Mouse (Mus musculus): ENCODE data around the gene Gpr18.
A peak's percentile ranks its signal among the peaks of the same experiment; 100 is the strongest.

Gene Gpr18

DNA sequence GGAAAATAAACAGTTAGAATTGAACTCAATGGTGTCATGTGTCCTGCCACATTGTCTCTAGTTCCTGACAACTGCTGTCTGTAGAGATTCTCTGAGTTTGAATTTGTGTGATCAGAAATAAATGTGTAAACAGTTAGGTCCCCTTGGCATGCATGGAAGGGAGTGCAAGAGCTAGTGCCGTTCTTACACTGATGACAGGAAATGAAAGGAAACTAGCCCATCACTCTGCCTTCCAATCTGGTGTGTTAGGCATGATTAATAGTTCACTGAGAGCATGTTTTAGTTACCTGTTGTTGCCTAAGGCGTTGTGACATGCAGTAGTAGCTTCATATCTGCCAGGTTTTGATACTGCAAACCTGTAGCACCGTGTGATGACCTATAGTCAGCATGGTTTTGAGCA, 32.4 kb upstream of the Gpr18 start:
- no peak for DNase-seq

DNA sequence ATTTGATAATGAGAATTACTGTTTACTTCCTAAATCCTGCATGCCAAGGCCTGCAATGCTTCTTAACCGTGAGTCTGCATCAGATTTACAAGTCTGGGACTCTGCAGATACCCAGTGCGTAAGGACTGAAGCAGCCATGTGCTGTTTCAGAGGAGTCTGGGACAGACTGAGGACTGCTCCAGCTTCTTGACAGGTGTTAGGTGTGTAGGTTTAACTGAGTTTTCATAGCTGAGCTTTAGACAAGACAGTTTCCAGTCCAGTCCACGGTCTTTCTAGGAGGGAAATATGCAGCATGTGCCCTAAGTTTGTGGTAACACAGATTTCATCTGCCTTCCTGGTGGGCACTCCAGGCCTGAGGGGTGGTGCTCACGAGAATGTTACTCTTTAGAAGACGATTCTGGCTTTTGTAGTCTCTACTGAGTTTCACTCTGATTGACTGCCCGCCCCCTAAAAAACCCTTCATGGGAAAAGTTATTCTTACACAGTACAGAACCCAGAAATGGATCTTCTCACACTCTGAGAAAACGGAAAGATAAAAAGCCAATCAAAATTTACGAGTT, 31.7 kb upstream of the Gpr18 start:
- DNase-seq = no peak

DNA sequence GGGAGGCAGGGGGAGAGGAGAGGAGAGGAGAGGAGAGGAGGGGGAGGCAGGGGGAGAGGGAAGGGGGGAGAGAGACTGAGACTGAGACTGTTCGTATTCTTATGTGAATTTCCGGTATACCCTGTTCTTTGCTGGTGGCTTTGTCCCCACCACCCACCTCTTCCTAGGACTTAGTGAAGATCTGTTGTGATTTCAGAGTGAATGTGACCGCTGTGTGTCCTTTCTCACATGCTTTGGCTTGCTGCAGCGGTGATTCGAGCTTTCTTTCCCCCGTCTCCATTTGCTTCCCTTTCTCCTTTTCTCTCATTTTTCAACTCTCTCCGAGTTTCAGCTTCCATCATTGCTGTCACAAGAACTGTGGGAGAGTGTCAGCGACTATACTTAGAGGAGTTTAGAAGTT, 31.1 kb upstream of the Gpr18 start:
- no peak for DNase-seq

DNA sequence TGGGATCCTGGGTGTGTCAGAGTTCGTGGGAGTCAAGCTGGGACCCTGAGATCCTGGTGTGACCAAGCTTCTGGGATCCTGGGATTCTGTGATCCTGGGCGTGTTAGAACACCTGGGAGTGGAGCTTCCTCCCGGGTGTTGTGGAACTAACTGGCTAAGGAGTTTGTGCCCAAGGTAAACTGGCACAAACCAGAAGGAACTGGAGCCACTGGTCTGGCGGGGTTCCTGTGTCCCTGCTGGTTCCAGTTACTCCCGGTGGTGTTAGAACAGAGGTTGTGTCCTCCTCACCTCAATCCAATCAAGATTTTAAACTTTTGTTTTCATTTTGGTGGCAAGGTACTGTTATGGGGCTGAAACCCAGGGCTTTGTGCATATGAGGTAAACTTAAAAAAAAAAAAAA, 30.6 kb upstream of the Gpr18 start:
- no peak for DNase-seq

DNA sequence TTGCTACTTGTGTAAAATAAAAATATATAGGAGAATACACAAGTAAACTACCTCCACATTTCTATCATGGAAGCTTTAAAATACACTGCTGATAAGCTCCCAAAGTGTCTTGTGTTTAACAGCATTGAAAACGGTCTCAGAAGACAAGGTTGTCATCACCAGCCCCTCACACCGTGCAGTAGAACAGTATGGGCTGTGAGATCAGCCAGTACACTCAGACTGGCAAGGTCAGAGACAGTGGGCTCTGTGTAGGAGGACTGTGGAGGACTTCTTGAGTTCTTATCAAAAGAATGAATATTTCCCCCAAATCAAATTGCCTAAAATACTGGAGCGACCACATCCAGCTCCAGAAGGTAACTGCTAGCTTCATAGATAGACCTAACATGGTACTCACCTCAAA, 24.0 kb upstream of the Gpr18 start:
- no peak for DNase-seq

DNA sequence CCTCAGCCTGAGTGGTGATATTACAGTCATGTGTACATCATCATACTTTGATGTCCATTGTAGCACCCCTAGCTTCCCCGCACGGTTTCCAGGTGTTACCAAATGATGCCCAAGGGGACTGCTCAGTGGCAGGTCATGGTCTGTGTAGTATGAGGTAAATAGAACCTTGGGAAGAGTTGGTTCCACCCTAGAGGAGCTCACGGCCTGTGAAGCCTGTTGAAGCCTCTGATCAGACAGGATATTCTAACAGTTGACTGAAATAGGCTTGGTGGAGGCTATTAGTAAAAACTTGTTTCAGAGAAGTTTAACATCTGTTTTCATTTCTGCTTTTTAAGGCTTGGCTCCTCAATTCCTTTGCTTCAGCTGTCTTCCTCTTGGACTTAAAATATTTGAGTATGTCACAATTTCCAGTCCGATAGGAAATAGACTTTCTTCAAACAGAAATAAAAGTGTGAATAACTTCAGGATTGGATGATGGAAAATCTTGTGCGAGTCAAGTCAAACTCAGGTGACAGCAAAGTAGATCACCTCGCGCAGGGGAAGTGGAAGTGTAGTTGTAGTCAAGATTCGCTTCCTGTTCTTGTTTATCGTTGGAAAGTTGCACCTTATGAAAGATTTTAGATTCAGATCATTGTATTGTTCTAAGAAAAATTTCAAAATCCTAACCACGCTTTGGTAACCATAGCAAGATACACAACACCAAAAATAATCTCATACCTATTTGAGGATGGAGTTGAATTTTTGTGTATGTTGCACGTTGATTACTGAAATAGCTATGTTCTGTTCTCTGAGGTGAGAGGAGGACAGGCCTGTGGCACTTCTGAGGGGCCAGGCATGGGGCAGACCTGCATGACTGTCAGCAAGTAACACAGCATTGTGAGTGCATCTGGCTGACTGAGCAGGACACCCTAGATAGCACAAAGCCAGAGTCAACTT, 22.9 kb upstream of the Gpr18 start:
- DNase-seq = peak; percentile 37

DNA sequence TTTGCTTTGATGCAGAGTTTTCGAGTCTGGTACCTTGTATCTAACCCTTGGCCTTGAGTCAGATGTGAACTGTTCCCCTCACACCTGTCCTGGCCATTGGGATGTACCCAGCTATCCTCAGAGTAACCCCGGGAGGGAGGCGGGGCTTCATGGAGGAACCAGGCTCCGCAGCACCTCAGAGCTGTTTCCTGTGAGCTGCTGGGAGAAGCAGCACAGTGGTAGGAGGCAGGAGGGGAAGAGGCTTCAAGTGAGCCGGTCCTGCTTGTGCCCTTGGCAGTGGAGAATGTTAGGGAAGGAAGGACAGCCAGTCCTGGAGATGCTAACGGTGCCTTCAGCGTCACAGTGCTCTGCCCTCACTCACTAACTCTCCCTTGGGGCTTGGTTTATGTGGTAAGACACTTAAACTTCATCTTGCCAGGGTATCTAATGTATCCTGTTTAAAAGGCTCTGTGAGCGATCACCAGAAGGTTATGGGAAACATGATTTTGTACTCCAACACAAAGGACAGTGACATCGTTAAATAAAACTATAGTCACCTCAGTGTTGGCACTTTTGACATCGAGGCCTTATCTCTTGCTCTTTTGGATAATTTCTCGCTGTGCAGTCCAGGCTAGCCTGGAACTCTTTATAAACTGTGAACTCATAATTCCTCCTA, 22.1 kb upstream of the Gpr18 start:
- DNase-seq = peak; percentile 57

DNA sequence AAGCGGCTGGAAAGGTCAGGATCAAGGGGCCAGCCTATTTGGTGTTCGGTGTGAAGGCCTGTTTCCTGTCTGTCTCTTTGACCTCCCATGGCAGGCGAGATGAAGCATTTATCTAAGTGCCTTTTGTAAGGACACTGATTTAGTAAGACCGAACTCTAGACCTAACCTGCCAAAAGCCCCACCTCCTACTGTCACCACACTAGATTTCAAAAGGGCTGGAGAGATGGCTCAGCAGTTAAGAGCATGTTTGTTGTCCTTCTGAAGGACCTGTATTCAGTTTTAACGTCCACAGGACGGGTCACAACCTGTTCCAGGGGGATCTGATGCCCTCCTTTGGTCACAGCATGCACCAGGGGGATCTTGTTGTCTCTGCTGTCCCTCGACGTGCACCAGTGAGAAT, 21.3 kb upstream of the Gpr18 start:
- DNase-seq = no peak

DNA sequence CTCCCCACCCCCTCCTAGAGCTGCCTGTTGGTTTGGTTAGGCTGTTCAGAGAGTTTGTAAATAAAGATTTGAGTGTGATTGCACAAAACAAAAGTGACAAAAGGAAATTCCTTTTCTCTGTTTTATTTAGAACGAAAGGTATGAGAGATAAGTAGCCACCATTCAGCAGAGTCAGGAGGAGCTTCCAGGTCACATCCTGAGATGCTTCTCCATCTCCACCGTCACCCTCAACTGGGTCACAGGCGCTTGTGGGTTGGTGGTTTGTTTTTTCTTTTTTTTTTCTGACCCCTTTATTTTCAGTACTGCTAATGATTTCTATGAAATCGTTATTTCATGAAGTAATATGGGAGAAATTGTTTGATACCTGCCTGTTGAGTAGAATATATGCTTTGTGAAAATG, 20.8 kb upstream of the Gpr18 start:
- no peak for DNase-seq

DNA sequence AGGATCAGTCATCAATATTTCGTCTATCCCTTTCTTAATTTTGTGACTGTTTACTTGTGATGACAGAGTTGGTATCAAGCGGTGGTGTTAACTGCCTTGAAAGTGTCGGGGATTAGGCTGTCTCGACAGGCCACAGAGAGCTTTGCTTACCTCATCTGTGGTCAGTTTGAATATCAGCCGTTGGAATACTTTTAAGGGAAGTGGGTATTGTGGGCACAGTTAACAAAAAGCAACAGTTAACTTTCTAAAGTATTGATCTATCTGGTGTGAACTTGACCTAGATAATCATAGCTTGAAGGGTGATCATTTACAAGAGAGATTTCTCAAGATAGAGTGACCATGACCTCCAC, 19.0 kb upstream of the Gpr18 start:
- DNase-seq = no peak

DNA sequence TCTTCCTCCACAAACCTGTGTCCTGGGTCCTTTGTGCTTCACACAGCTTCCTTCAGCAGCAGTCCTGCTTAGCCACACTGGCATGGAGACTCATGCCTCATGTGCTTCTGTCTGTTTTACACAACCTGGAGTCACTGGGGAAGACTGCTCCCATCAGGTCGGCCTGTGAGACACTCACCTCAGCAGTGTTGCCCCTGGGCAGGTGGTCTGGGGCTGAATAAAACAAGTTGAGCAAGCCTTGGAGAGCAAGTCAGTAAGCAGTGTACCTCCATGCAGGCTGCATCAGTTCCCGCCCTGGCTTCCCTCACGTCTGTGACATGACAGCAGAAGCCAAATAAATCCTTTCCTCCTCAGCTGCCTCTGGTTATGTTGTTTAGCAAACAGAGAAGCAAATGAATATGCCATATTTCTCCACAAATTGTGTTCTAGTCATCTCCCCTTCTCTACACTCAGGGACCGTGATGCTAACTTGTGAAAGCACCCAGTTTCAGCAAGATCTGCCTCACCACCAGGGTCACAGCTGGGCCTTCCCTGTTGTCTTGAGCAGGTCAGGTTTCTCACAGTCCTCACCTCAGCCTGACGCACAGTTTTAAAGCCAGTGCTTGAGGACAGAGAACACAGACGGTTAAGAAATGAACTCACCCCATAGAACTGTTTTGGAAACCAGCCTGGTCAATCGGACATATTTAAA, 18.5 kb upstream of the Gpr18 start:
- DNase-seq = no peak

DNA sequence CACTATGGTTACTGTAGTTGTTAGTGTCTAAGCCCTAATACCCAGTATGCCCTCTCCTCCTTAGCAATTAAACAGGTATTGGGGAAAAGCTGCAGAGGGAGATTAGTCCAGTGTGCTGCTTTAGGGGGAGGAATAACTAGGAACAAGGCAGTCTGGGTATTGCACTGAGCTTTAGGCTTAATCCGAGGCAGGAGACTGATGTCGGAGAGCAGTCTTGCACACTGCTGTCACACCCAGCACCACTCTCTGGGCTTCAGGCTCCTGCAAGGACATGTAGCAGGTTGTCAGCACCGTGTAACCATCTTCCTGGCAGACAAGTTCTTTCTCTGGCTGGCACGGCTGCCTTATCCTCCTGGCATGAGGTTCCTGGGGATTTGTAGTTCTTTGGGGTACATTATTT, 16.6 kb upstream of the Gpr18 start:
- DNase-seq = no peak

DNA sequence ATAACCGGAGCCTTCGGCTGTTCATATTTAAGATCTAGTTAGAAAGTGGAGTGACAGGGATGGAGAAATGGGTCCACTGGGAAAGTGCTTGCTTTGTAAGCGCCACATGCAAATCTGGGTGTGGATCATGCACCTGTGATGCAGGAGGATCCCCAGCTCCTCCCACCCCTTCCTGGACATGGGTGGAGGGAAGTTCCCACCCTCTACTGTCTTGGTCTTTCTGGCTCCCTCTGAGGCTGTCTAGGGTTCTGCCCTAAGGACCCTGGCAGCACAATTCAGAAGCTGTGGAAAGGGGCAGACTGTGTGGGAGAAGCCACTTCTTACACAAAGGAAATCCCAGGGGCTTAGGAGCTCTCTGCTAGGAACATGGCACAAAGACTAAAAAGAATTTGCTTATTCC, 16.0 kb upstream of the Gpr18 start:
- DNase-seq = no peak

DNA sequence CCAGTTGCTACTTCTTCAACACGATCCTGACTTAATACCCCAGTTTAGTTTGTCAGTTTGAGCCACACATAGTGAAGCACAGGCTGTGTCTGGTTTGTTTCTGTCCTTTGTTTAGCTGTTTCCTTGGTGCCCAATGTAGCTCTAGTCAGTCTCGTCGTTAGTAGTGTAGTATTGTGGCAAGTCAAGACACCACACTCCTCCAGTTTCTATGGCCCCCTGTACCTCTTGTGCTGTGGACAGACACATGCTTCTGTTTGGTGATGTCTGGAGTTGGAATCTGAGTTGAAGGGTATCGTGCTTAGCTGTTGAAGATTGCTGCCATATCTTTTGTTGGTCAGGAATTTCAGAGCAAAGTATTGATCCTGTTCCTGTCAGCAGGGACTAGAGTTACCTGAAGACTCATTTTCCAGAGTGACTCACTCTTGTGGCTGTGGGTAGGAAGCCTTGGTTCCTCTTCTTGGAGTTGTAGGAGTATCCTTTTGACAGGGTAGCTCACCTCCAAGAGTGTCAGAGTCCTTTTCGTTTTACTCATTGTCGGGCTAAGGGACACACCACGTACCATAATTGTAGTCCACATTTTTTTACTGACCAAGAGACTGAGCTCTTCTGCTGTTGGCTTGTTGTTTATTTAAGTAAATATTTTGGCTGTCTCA, 15.3 kb upstream of the Gpr18 start:
- DNase-seq = peak; percentile 6

DNA sequence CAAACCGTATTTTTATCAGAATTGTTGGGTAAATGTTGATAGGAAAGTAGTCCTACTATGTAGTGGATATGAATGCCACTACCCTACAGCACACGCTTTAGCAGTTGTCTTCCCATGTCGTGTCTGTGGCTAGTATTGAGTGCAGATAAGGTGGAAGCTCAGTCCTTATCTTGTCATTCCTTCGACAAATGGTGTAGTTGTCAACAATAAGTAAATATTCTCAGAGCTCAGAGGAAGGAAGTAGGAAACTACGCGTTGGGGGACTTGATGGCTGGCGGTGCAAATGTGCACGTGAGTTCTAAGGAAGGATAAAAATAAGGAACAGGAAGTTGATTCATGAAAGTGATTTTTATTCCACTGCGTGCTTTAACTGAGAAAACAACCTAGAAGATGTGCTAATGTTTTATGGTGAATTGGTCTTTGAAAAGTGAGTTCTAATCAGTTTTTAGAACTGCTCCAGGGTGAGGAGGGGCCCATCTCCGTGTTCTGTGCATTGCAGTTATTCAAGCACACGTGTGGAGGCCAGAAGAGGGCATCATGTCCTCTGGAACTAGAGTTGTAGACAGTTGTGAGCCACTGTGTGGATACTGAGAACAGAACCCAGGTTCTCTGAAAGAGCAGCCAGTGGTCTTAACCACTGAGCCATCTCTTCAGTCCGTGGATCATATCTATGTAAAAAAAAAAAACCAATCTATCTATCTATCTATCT, 13.8 kb upstream of the Gpr18 start:
- DNase-seq = peak; percentile 13

DNA sequence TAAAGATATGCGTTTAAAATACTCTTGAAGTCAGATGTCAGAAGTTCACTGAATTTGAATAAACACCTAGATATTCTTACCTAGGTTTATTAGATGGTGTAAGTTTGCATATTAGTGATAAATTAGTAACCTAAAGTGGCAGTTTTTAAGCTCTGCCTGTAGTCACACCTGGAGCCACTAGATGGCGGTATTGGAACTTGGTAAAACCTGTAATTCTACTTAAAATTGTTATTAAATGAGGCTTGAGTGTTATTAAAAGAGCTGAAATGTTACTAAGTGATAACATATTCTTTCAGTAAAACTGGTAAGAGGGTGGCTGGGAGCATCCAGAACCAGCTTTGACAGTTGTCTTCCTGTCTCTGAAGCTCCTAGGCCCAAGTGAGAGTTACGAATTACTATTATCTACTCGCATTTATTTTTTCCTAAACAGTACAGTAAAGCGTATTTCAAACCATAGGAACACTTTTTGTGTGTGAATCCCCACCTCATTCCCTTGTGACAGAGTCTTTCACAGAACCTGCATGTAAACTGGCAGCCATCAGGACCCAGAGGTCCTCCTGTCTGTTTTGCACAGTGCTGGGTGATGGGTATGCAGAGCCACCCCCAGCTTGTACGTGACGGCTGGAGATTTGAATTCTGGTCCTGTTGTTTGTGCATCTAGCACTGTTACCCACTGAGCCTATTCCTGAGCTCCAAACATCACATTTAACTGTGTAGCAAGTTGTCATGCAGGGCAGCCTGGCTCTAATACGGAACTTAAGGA, 13.0 kb upstream of the Gpr18 start:
- peak; percentile 79 for DNase-seq

DNA sequence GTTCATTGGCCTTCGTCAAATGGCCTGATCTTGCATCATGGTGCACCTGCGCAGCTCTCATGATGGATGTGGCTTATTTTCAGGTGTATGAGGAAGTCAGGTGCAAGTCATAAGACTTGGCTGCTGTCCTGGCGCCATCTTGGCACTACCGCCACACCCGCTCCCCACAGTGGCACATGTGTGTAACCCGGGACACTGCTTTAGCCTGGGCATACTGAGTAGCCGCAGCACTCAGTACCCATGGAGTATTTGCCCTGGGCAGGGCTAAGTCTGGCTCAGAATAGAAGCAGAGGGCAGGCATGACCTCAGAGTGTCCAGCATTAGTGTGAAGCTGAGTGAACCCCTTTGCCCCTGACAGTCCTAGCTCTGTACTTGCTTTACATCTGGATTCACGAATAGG, 11.9 kb upstream of the Gpr18 start:
- DNase-seq = no peak

DNA sequence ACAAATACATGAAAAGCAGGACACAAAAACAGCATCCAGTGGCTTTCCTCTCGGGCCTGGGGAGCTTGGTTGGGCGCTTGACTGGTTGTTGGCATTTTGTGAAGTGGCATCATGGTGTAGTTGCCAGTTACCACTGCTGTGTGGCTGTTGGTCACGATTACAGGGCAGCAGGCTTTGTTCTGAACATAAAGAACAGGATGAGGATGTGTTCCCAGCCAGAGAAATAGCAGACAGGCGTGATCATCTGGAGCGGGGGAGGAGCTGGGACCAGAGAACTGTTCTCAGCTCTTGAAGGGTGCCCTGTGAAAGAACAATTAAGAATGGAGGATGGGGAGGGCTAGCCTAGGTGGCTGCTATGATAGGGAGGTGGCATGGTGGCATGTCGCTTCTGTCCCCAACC, 11.3 kb upstream of the Gpr18 start:
- DNase-seq = peak; percentile 6

DNA sequence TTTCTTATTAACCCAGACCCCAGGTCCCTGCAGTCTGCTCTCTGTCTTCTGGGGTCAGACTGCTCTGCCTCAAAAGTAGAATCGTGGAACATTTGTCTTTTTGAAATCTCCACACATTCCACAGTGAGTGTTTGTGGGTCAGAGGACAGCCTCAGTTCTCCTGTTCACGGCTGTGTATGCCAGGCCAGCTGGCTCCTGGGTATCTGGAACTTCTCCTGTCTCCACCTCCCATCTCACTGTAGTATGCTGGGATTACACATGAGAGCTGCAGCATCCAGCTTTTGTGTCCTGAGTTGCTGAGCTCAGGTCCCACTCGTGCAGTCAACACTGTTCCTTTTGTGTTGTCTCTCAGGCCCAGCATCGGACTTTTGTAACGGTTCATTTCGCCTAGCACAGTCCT, 9.3 kb upstream of the Gpr18 start:
- no peak for DNase-seq

DNA sequence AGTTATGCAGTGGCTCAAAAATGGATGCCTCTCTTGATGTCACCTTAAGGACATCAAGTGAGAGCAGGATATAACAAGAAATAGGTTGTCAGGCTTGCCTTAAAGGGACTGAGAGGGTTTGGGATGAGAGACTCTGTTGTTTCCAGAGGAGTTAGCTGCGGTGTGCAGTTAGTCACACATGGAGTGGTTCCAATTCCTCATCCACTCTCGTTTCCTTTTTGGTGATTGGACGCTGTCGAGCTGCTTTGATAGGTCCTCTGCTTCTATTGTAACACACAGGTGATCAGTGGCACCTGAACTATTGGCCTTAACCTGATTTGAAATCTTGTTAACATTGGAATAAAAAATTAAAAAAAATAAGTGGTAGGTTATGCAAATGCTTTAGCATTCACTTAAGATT, 7.2 kb upstream of the Gpr18 start:
- no peak for DNase-seq

DNA sequence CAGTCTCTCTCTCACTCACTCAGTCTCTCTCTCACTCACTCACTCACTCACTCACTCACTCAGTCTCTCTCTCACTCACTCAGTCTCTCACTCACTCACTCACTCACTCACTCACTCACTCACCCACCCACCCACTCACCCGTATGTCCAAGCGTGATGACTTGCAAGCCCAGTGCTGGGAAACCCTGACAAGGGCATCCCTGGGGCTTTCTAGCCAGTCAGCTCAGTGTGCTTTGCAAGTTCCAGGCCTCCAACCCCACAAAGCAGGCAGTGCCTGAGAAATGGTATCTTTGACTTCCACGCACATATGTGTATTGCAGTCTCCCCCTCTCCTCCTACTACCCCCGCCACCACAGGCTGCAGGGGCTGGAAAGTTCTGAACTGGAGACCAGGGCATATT, 6.4 kb upstream of the Gpr18 start:
- no peak for DNase-seq

All from thymus, postnatal 4 days (tissue).